Mouse (Mus musculus) small intestine, adult 2 months (tissue): ENCODE results near the gene Nckap5l. TPM values are rescaled to one million over a fixed set of nuclear protein-coding genes. Genes with fewer than 3 reads are reported as not detected.
"Not testable (repeated sequence)": the region's sequence is repeated elsewhere in the genome, so short reads cannot be mapped to it uniquely, and the experiment has no call there.

ENCODE experiments used
- H3K27ac ChIP-seq: fragments of 200-500 bp; 2 replicates; pipeline ENCODE4 v1.5.1; 2012; ENCODE audit warnings: low read depth, low read length, control low read depth, inconsistent platforms; ENCODE audit not compliant: insufficient read depth
- H3K27me3 ChIP-seq: fragments of 200-500 bp; 2 replicates; pipeline ENCODE4 v1.6.1; 2012; ENCODE audit warnings: mild to moderate bottlenecking, moderate library complexity, low read length, inconsistent platforms; ENCODE audit not compliant: control insufficient read depth, insufficient read depth
- H3K36me3 ChIP-seq: fragments of 200-500 bp; 2 replicates; pipeline ENCODE4 v1.6.1; 2012; ENCODE audit warnings: mild to moderate bottlenecking, low read length, control low read depth, inconsistent platforms; ENCODE audit not compliant: control insufficient read depth, insufficient read depth
- H3K4me1 ChIP-seq: fragments of 200-500 bp; 2 replicates; pipeline ENCODE4 v1.6.1; 2012; ENCODE audit warnings: low read length, inconsistent platforms, mixed read lengths; ENCODE audit not compliant: control insufficient read depth, insufficient read depth, insufficient read length
- H3K4me3 ChIP-seq: fragments of 200-500 bp; 2 replicates; pipeline ENCODE4 v1.5.1; 2012; ENCODE audit warnings: low read depth, mild to moderate bottlenecking, control low read depth, inconsistent platforms, low read length, moderate library complexity
- CTCF ChIP-seq: fragments of 200-500 bp; IDR thresholded peaks from 2 replicates; pipeline ENCODE4 v1.5.1; 2012; ENCODE audit warnings: low read depth, mild to moderate bottlenecking, control low read depth, inconsistent platforms, low read length, moderate library complexity, mixed read lengths; ENCODE audit not compliant: insufficient replicate concordance, insufficient read length; ENCODE audit errors: extremely low read depth
- POLR2A ChIP-seq: fragments of 200-500 bp; IDR thresholded peaks from 2 replicates; pipeline ENCODE4 v1.6.1; 2012; ENCODE audit warnings: low read depth, mild to moderate bottlenecking, control low read depth, inconsistent platforms, low read length, moderate library complexity
- WGBS: fragments of 180-500 bp; shearing (Covaris S2); methylation state at CpG from one replicate; pipeline ENCODE4 v1.1.7; 2018; 5-methylcytosine and 5-hydroxymethylcytosine counted together
- polyA plus RNA-seq: library from polyadenylated mRNA; depleted of rRNA; stranded (reverse); fragments of >200 nt; gene quantifications from 2 replicates; pipeline ENCODE4 v1.2.3, GENCODE M21; 2012

The Nckap5l gene
- polyA plus RNA-seq, 1 experiment: 3.1 TPM

DNA sequence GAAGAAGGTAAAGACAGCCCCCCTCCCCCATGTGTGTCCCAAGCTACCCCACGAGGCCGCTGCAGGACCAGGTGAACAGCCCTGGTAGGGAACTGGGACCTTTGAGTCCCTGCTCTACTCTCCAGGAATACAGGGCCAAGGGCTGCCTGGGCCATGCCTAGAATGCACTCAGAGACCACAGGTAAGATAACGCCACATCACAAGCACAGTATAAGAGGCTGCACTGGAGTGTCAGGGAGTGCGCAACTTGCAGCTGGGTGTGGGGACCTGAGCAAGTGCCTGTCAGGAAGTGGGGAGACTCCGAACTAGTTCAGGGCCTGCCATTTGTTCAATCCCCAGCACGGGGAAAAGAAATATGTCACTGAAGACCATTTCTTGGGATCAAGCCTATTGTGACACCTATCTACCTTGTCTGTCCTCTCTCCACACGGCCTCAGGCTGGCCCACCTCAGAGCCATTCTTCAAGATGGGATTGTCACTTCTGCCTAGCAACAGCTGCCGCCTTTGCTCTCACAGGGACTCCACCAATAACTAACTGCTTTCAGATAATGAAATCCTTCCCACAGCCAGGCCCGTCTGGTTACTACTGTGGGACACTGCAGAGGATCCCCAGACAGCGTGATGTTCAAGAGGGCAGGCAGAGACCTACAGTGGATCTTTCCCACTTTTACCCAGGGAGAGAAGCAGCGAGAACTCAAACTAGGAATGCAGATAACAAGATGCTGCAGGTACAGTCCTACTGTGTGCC is 4.2 kb downstream of the Nckap5l start:
- Histone ChIP-seq H3K4me1 (peaks cover 8% of the 10 kb centered on the region), H3K4me3 (no peak overlapping the region), H3K27ac (no peak overlapping the region), H3K36me3 (no peaks in the 10 kb centered on the region), H3K27me3 (no peaks in the 10 kb centered on the region; the same call in 1 of the 2 replicates)
- WGBS: 75% methylated on average over 11 of the region's 11 CpGs
- TF ChIP-seq CTCF (no peak), POLR2A (no peak)

DNA sequence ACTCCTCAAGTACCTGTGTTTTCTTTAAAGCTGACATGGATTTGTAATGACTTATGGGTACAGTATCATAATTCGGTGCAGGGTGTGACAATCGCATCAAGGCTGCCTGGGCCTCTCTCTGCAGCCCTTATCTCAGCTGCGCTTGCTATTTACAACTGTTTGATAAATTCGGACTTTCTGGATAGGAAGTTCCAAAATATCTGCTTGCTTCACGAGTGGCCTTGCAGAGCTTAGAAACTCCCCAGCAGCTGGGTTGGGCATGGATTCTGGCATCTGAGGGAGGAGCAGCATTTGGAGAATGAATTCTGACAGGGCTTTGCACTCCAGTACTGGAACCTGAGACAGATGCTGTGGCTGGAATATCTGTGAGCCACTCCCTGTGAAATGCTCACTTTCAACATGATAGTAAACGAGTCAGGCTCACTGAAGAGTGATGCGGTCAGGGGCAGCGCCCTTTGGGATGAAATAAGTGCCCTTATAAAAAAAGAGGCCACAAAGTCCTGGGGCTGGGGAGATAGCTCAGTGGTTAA is 7.7 kb downstream of the Nckap5l start:
- TF ChIP-seq POLR2A (no peak), CTCF (no peak)
- Histone ChIP-seq H3K36me3 (no peaks in the 10 kb centered on the region), H3K27ac (no peak overlapping the region), H3K4me3 (no peak overlapping the region), H3K4me1 (peaks cover 4% of the 10 kb centered on the region; the same call in 1 of the 2 replicates), H3K27me3 (no peaks in the 10 kb centered on the region; the same call in 1 of the 2 replicates)
- 20% methylated on average over 8 of the region's 8 CpGs for WGBS

DNA sequence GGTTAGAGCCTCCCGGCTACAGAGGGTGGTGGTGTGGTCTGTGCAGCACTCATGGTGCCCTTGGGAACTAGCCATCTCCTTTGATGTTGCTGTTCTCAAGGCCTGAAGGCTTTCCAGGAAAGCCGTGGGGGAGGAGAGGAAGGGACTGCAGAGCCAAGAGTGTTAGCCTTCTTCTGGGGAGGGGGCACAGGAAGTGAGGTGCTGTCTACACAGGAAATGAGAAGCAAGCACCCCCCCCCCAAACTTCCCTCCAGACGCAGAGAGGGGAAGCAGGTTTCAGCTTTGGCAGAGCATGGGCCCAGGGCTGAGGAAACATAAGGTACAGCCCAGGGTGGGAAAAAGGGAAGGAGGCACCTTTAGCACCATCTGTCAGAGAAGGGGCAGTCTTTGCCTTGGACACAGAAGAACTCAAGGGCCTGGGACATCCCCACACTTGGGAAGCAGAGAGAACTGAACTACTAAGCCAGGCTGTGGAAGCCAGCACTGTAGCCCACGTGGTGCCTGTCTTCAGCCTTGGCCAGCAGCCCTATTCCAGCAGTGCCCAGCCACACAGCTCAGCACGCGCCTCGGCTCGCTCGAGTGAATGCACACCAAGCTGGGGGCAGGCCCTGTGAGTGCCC is 8.3 kb downstream of the Nckap5l start:
- Histone ChIP-seq H3K4me3 (no peak overlapping the region), H3K27ac (no peak overlapping the region), H3K4me1 (peaks cover 4% of the 10 kb centered on the region; the same call in 1 of the 2 replicates), H3K27me3 (no peaks in the 10 kb centered on the region; the same call in 1 of the 2 replicates), H3K36me3 (no peaks in the 10 kb centered on the region)
- WGBS: 35% methylated on average over 9 of the region's 9 CpGs
- no peak for TF ChIP-seq CTCF
- no peak for TF ChIP-seq POLR2A

DNA sequence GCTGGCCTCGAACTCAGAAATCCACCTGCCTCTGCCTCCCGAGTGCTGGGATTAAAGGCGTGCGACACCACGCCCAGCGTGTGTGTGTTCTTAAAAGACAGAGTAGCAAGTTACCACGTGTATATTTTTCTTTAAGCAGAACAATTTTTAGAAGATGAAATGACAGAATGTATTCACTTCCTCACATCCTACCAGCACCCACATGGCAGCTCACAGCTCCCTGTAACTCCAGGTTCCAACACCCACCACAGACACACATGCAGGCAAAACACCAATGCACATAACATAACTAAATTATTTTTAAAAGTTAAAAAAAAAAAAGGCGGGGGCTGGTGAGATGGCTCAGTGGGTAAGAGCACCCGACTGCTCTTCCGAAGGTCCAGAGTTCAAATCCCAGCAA is 11.4 kb downstream of the Nckap5l start:
- not testable (repeated sequence) for H3K4me3 ChIP-seq, H3K27ac ChIP-seq, H3K36me3 ChIP-seq, H3K4me1 ChIP-seq, H3K27me3 ChIP-seq
- 85% methylated on average over 10 of the region's 10 CpGs for WGBS

DNA sequence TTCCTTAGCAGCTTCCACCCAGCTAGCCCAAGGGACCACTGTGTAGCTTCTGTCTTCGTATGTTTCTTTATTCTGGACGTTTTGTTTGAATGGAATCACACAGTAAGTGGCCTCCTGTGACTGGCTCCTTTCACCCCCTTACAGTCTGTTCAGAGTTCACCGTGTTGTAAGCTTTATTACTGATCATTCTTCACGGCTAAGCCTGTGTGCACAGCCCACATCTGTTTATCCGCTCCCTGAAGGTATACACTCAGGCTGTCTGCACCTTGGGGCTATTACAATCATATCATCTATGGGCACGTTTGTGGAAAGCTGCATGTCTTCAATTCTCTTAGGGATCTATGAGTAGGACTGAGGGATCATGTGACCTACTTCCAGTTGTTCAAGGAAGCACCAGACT is 12.0 kb downstream of the Nckap5l start:
- Histone ChIP-seq H3K4me1 (peaks cover 8% of the 10 kb centered on the region), H3K36me3 (no peaks in the 10 kb centered on the region), H3K27ac (no peak overlapping the region), H3K4me3 (no peak overlapping the region), H3K27me3 (no peaks in the 10 kb centered on the region; the same call in 1 of the 2 replicates)
- 33% methylated on average over 6 of the region's 6 CpGs for WGBS
- TF ChIP-seq POLR2A (no peak), CTCF (no peak)

DNA sequence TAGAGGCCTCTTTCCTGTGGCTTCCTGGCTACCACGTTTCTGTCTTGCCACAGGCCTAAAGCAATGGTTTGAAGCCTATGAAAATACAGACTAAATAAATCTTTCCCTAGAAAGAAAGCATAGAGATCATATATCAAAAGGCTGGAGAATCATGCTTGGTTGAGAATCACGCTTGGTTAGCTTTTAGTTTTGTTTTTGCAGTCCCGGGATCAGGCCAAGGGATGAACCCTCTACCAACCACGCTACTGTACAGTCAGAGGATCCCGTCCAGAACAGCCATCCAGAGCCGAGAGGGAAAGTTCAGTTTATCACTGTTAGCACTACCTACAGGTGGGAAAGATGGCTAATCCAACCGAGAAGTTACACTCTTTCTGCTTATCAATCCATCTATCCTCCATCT is 15.2 kb downstream of the Nckap5l start:
- WGBS: 76% methylated on average over 7 of the region's 7 CpGs
- TF ChIP-seq CTCF (no peak), POLR2A (no peak)
- no peaks in the 10 kb centered on the region for H3K36me3 ChIP-seq
- H3K4me3 ChIP-seq: no peak overlapping the region
- H3K27me3 ChIP-seq: no peaks in the 10 kb centered on the region
- H3K4me1 ChIP-seq: peaks cover 10% of the 10 kb centered on the region
- H3K27ac ChIP-seq: no peak overlapping the region

DNA sequence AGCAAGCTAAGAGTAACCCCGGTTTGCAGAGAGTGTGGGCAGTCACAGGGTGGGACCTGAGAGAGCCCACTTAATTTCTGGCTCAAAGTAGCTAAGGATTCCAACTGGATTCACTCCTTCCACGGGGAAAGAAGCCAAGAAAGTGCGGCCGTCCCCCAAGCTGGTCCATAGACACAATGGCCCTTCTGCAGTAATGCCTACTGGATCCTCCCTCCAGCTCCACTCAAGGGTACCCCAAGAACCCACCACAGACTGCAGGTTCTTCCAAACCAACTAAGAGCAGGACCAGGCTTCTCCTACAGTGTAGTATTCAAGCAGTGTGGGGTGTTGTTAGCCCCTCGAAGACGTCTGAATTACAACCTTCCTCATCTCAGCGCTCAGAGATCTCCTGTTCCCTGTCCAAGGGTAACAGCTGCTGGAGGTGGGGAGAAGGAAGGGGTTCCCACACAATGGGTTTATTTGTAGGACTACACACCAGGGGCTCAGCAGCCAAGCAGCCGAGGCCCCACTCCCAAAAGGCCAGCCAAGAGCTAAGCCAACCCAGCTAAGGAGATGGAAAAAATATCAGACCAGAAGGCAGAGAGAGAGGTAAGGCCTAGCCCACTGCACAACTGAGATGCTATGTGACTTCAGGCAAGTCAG is 16.6 kb downstream of the Nckap5l start:
- no peaks in the 10 kb centered on the region for H3K27me3 ChIP-seq
- peaks cover 10% of the 10 kb centered on the region for H3K4me1 ChIP-seq
- TF ChIP-seq CTCF (no peak), POLR2A (no peak)
- WGBS: 31% methylated on average over 8 of the region's 8 CpGs
- no peak overlapping the region for H3K27ac ChIP-seq
- no peak overlapping the region for H3K4me3 ChIP-seq
- H3K36me3 ChIP-seq: no peaks in the 10 kb centered on the region
